Mouse (Mus musculus) kidney, embryonic 14.5 days (tissue): ENCODE measurements around the gene Ttf1. TPM values are rescaled to one million over a fixed set of nuclear protein-coding genes. Genes with fewer than 3 reads are reported as not detected.

Experiments
- ATAC-seq: fragments of 200-750 bp; cut with Nextera tagmentation; 2 replicates; pipeline ENCODE4 v1.8.0; 2017; ENCODE audit warnings: moderate number of reproducible peaks, mild to moderate bottlenecking, moderate TSS enrichment, moderate library complexity; ENCODE audit not compliant: low FRiP score, low TSS enrichment
- H3K27ac ChIP-seq: fragments of 300-500 bp; sonication (generic); 2 replicates; pipeline ENCODE4 v1.5.1; 2014; ENCODE audit warnings: low read depth, mild to moderate bottlenecking, low read length, moderate library complexity, mixed read lengths
- H3K27me3 ChIP-seq: fragments of 300-500 bp; sonication (generic); 2 replicates; pipeline ENCODE4 v1.6.1; 2014; ENCODE audit warnings: mild to moderate bottlenecking, low read length; ENCODE audit not compliant: control insufficient read depth, insufficient read depth
- H3K36me3 ChIP-seq: fragments of 300-500 bp; sonication (generic); 2 replicates; pipeline ENCODE4 v1.6.1; 2014; ENCODE audit warnings: low read length, mixed read lengths; ENCODE audit not compliant: control insufficient read depth, insufficient read depth
- H3K4me1 ChIP-seq: fragments of 300-500 bp; sonication (generic); 2 replicates; pipeline ENCODE4 v1.6.1; 2014; ENCODE audit warnings: low read length, mixed read lengths; ENCODE audit not compliant: control insufficient read depth, insufficient read depth
- H3K4me2 ChIP-seq: fragments of 300-500 bp; sonication (generic); replicated peaks from 2 replicates; pipeline ENCODE4 v1.6.1; 2014; ENCODE audit warnings: low read depth, mild to moderate bottlenecking, low read length
- H3K4me3 ChIP-seq: fragments of 300-500 bp; sonication (generic); 2 replicates; pipeline ENCODE4 v1.5.1; 2014; ENCODE audit warnings: mild to moderate bottlenecking, low read length
- H3K9ac ChIP-seq: fragments of 300-500 bp; sonication (generic); 2 replicates; pipeline ENCODE4 v1.6.1; 2014; ENCODE audit warnings: low read depth, mild to moderate bottlenecking, low read length, moderate library complexity
- H3K9me3 ChIP-seq: fragments of 300-500 bp; sonication (generic); 2 replicates; pipeline ENCODE4 v1.6.1; 2016; ENCODE audit warnings: low read length; ENCODE audit not compliant: control insufficient read depth
- WGBS: fragments of 180-500 bp; shearing (Covaris S2); extraction: QIAGEN DNeasy Blood & Tissue Kit; methylation state at CpG from one replicate; pipeline ENCODE4 v1.1.7; 2014; 5-methylcytosine and 5-hydroxymethylcytosine counted together
- polyA plus RNA-seq: library from polyadenylated mRNA; unstranded; fragments of >200 nt; fragmentation: Nextera tagmentation; extraction: Ambion mirVana; gene quantifications from 2 replicates; pipeline ENCODE4 v1.2.1, GENCODE M21; 2014

The Ttf1 gene
- polyA plus RNA-seq, 1 experiment from 2014 or later: 10.9 TPM

GRCm38 (mm10) chr2:29052943-29053454, 7.1 kb upstream of the Ttf1 start:
- Histone ChIP-seq H3K9me3 (no peaks in the 10 kb centered on the region), H3K27ac (no peak overlapping the region), H3K4me2 (no peak overlapping the region), H3K4me1 (peaks cover 9% of the 10 kb centered on the region), H3K9ac (no peak overlapping the region), H3K4me3 (no peak overlapping the region), H3K36me3 (no peaks in the 10 kb centered on the region), H3K27me3 (peaks cover 19% of the 10 kb centered on the region)
- 33% methylated on average over 4 of the region's 4 CpGs for WGBS
- ATAC-seq: 0 out of 2 replicates have a peak, but pooled peaks have one; percentile 22

- Histone ChIP-seq H3K9ac (peak overlapping the region; percentile 58; the same call in 1 of the 2 replicates), H3K4me3 (peak overlapping the region; percentile 45; the same call in 1 of the 2 replicates), H3K4me1 (peaks cover 9% of the 10 kb centered on the region), H3K27ac (no peak overlapping the region), H3K9me3 (no peaks in the 10 kb centered on the region), H3K4me2 (peak overlapping the region; percentile 86), H3K27me3 (peaks cover 12% of the 10 kb centered on the region), H3K36me3 (no peaks in the 10 kb centered on the region)
- peak; percentile 44; the same call in 1 of the 2 replicates for ATAC-seq
- WGBS: 2% methylated on average over 20 of the region's 20 CpGs
Measured at GRCm38 (mm10) chr2:29053802-29054544, 6.1 kb upstream of the Ttf1 start.

- peak overlapping the region; percentile 45 for H3K4me3 ChIP-seq
- no peaks in the 10 kb centered on the region for H3K9me3 ChIP-seq
- peaks cover 9% of the 10 kb centered on the region for H3K27me3 ChIP-seq
- no peaks in the 10 kb centered on the region for H3K36me3 ChIP-seq
- 0 out of 2 replicates have a peak, but pooled peaks have one; percentile 38 for ATAC-seq
- H3K9ac ChIP-seq: peak overlapping the region; percentile 58
- 2% methylated on average over 30 of the region's 30 CpGs for WGBS
- peak overlapping the region; percentile 86 for H3K4me2 ChIP-seq
- H3K27ac ChIP-seq: no peak overlapping the region
- H3K4me1 ChIP-seq: peaks cover 9% of the 10 kb centered on the region
Measured at GRCm38 (mm10) chr2:29054545-29054935, 5.5 kb upstream of the Ttf1 start.

- H3K9me3 ChIP-seq: no peaks in the 10 kb centered on the region
- ATAC-seq: peak; percentile 56
- H3K4me1 ChIP-seq: peaks cover 9% of the 10 kb centered on the region
- H3K27me3 ChIP-seq: peaks cover 9% of the 10 kb centered on the region
- no peak within 1 kb of the TSS for H3K27ac ChIP-seq
- H3K4me2 ChIP-seq: peak within 1 kb of the TSS; percentile 86
- WGBS: 1% methylated on average over 25 of the region's 25 CpGs
- H3K9ac ChIP-seq: peak within 1 kb of the TSS; percentile 58
- H3K4me3 ChIP-seq: peak within 1 kb of the TSS; percentile 45
- no peaks in the 10 kb centered on the region for H3K36me3 ChIP-seq
Measured at GRCm38 (mm10) chr2:29054991-29055390, 5.1 kb upstream of the Ttf1 start, which contains the start of gene Cfap77. Cfap77 (minus strand) TSS chr2:29055066.

GRCm38 (mm10) chr2:29065796-29066195, 5.7 kb downstream of the Ttf1 start:
- Histone ChIP-seq H3K27me3 (no peaks in the 10 kb centered on the region), H3K9ac (no peak overlapping the region), H3K9me3 (no peaks in the 10 kb centered on the region), H3K4me2 (no peak overlapping the region), H3K36me3 (peaks cover 15% of the 10 kb centered on the region), H3K4me1 (peaks cover 5% of the 10 kb centered on the region; the same call in 1 of the 2 replicates), H3K27ac (no peak overlapping the region), H3K4me3 (no peak overlapping the region)
- WGBS: 92% methylated on average over 6 of the region's 6 CpGs
- no peak for ATAC-seq

GRCm38 (mm10) chr2:29066410-29066809, 6.3 kb downstream of the Ttf1 start:
- no peaks in the 10 kb centered on the region for H3K27me3 ChIP-seq
- no peak for ATAC-seq
- no peaks in the 10 kb centered on the region; the same call in 1 of the 2 replicates for H3K4me1 ChIP-seq
- no peak overlapping the region for H3K4me3 ChIP-seq
- 54% methylated on average over 7 of the region's 7 CpGs for WGBS
- H3K9ac ChIP-seq: no peak overlapping the region
- H3K9me3 ChIP-seq: no peaks in the 10 kb centered on the region
- no peak overlapping the region for H3K27ac ChIP-seq
- H3K36me3 ChIP-seq: peaks cover 21% of the 10 kb centered on the region
- H3K4me2 ChIP-seq: no peak overlapping the region

GRCm38 (mm10) chr2:29074676-29075075, 14.6 kb downstream of the Ttf1 start:
- WGBS: 94% methylated on average over 7 of the region's 7 CpGs
- H3K9ac ChIP-seq: no peak overlapping the region
- H3K4me2 ChIP-seq: no peak overlapping the region
- no peak overlapping the region for H3K4me3 ChIP-seq
- peaks cover 83% of the 10 kb centered on the region for H3K36me3 ChIP-seq
- no peaks in the 10 kb centered on the region for H3K9me3 ChIP-seq
- ATAC-seq: no peak
- H3K4me1 ChIP-seq: no peaks in the 10 kb centered on the region
- no peaks in the 10 kb centered on the region for H3K27me3 ChIP-seq
- H3K27ac ChIP-seq: no peak overlapping the region

GRCm38 (mm10) chr2:29075331-29076070, 15.4 kb downstream of the Ttf1 start:
- WGBS: 89% methylated on average over 11 of the region's 11 CpGs
- ATAC-seq: no peak
- Histone ChIP-seq H3K9me3 (no peaks in the 10 kb centered on the region), H3K36me3 (peaks cover 83% of the 10 kb centered on the region), H3K4me3 (no peak overlapping the region), H3K27ac (no peak overlapping the region), H3K9ac (no peak overlapping the region), H3K27me3 (no peaks in the 10 kb centered on the region), H3K4me2 (no peak overlapping the region), H3K4me1 (no peaks in the 10 kb centered on the region)
